Mouse (Mus musculus): ENCODE measurements at regions not wholly inside any gene's neighbourhood (a gene's known extent, or its start where the extent isn't known, plus 50 kb on each side); places are given as distances from the start of the nearest gene placed in this dataset.

GRCm38 (mm10) chr3:51092079-51093028 lies 131.9 kb upstream of the Noct start:
- TF ChIP-seq CTCF (IDR thresholded peaks at IDR 0.05; ENCODE audit: low read depth) (no peak), EP300 (IDR thresholded peaks at IDR 0.05; ENCODE audit: low read depth) (no peak)

Data from liver, embryonic 14.5 days (tissue).